8 mouse cellular contexts compared by ENCODE assay signal in the genomic region with DNA sequence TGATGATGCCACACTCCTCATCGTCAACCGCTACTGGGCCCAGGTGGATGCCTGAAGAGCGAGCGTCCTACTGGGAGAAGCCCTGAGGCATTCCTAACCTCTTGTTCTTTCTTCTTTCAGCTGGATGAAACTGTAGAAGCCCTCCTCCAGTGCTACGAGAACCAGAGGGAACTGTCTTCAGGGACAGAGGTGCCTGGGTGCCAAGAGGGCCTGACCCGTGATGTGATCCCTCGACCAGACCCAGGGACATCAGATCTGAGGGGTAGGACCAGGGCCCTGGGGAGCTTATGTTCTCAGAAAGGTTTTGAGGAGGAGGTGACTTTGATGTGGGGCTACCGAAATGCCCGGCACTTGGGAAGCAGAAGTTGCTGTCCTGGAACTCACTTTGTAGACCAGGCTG. TPM values are rescaled to one million over a fixed set of nuclear protein-coding genes. Genes with fewer than 3 reads are reported as not detected.
DNase-seq lines count a peak whose midpoint lies in the region; ATAC-seq and TF ChIP-seq lines count a peak whose summit lies in the region.

No protein-coding gene starts in this region.

- H3K4me1 ChIP-seq in embryonic facial prominence, embryonic 15.5 days, result peaks cover 19% of the 10 kb centered on the region
- no peaks in the 10 kb centered on the region; the same call in 1 of the 2 replicates for H3K4me1 ChIP-seq in intestine, postnatal 0 days (replicated peaks; ENCODE audit: control insufficient read depth, insufficient read depth, low read length)
- peaks cover 15% of the 10 kb centered on the region for H3K4me1 ChIP-seq in neural tube, embryonic 14.5 days (ENCODE audit: control insufficient read depth, insufficient read depth, low read length)

- H3K27ac ChIP-seq in left cerebral cortex, adult 2 months, result no peak overlapping the region
- H3K27ac ChIP-seq in embryonic facial prominence, embryonic 15.5 days (replicated peaks), result no peak overlapping the region
- no peak overlapping the region for H3K27ac ChIP-seq in intestine, postnatal 0 days (ENCODE audit: low read depth, low read length)
- H3K27ac ChIP-seq in neural tube, embryonic 14.5 days (ENCODE audit: low read depth, low read length), result no peak overlapping the region

- no peaks in the 10 kb centered on the region for H3K9me3 ChIP-seq in embryonic facial prominence, embryonic 15.5 days (replicated peaks)
- no peaks in the 10 kb centered on the region for H3K9me3 ChIP-seq in intestine, postnatal 0 days (ENCODE audit: control insufficient read depth)
- no peaks in the 10 kb centered on the region for H3K9me3 ChIP-seq in neural tube, embryonic 14.5 days (ENCODE audit: control insufficient read depth, low read length)

- WGBS in embryonic facial prominence, embryonic 15.5 days, result 84% methylated on average over 9 of the region's 9 CpGs
- WGBS in intestine, postnatal 0 days, result 94% methylated on average over 9 of the region's 9 CpGs
- 93% methylated on average over 9 of the region's 9 CpGs for WGBS in neural tube, embryonic 14.5 days

- ATAC-seq in embryonic facial prominence, embryonic 15.5 days (ENCODE audit: insufficient number of reproducible peaks, low FRiP score, low TSS enrichment, low read depth), result no peak
- no peak for ATAC-seq in intestine, postnatal 0 days
- no peak for ATAC-seq in neural tube, embryonic 14.5 days (ENCODE audit: low read depth)

- intact Hi-C loops in left cerebral cortex, adult 2 months (cut with DNase I), result loop anchor here (2.0 kb wide), 1 partner anchor 77 kb away; no protein-coding TSS in a partner anchor

- TF ChIP-seq CTCF in left cerebral cortex, adult 2 months (IDR thresholded peaks at IDR 0.05), result no peak
- no peak for TF ChIP-seq CTCF in intestine, postnatal 0 days (IDR thresholded peaks at IDR 0.05; ENCODE audit: low read depth)

- H3K9ac ChIP-seq in embryonic facial prominence, embryonic 15.5 days, result 0 out of 2 replicates have a peak overlapping the region, but pooled peaks have one; percentile 90
- 0 out of 2 replicates have a peak overlapping the region, but pooled peaks have one; percentile 94 for H3K9ac ChIP-seq in intestine, postnatal 0 days (ENCODE audit: low read depth, low read length)
- no peak overlapping the region for H3K9ac ChIP-seq in neural tube, embryonic 14.5 days (replicated peaks; ENCODE audit: low read depth, low read length)

- no peak for DNase-seq in left cerebral cortex, adult 2 months (ENCODE audit: extremely low spot score in 1 of 2, low spot score in 2 of 2)
- no peak for DNase-seq in left cerebral cortex, adult 11 months (ENCODE audit: low spot score)
- no peak for DNase-seq in urinary bladder, adult 2 months (ENCODE audit: low spot score)
- DNase-seq in cerebellum, adult 11-12 months, result no peak
- no peak for DNase-seq in layer of hippocampus, adult 9-10 months (ENCODE audit: low spot score)

- no peaks in the 10 kb centered on the region for H3K27me3 ChIP-seq in embryonic facial prominence, embryonic 15.5 days
- no peaks in the 10 kb centered on the region for H3K27me3 ChIP-seq in intestine, postnatal 0 days (replicated peaks; ENCODE audit: control insufficient read depth, insufficient read depth, low read length)
- H3K27me3 ChIP-seq in neural tube, embryonic 14.5 days (ENCODE audit: control insufficient read depth, insufficient read depth, low read length), result no peaks in the 10 kb centered on the region

- H3K36me3 ChIP-seq in embryonic facial prominence, embryonic 15.5 days, result peaks cover 50% of the 10 kb centered on the region
- H3K36me3 ChIP-seq in intestine, postnatal 0 days (ENCODE audit: control insufficient read depth, insufficient read depth), result peaks cover 50% of the 10 kb centered on the region
- H3K36me3 ChIP-seq in neural tube, embryonic 14.5 days (ENCODE audit: control insufficient read depth, insufficient read depth, low read length), result peaks cover 39% of the 10 kb centered on the region

- peak overlapping the region; percentile 94 for H3K4me2 ChIP-seq in embryonic facial prominence, embryonic 15.5 days (replicated peaks)
- peak overlapping the region; percentile 91 for H3K4me2 ChIP-seq in intestine, postnatal 0 days (replicated peaks; ENCODE audit: low read depth)
- H3K4me2 ChIP-seq in neural tube, embryonic 14.5 days (ENCODE audit: low read depth, low read length), result peak overlapping the region; percentile 87

- peak overlapping the region; percentile 91 for H3K4me3 ChIP-seq in left cerebral cortex, adult 2 months
- peak overlapping the region; percentile 95 for H3K4me3 ChIP-seq in embryonic facial prominence, embryonic 15.5 days (replicated peaks)
- H3K4me3 ChIP-seq in intestine, postnatal 0 days (ENCODE audit: low read depth, low read length), result peak overlapping the region; percentile 98; the same call in 1 of the 2 replicates
- no peak overlapping the region for H3K4me3 ChIP-seq in neural tube, embryonic 14.5 days (ENCODE audit: low read depth, low read length)

RNA-seq across cellular contexts. Expression of gene Rnf40, which starts 1.1 kb away (rescaled TPM):
- 10 to 100 TPM; 78.8 to 79.6 TPM for total RNA-seq in left cerebral cortex, adult 2 months (2021)
- polyA plus RNA-seq in embryonic facial prominence, embryonic 15.5 days (2015; fragmentation: Nextera tagmentation; extraction: Ambion mirVana), result 47.5 and 51.5 TPM in 2 replicates
- polyA plus RNA-seq in intestine, postnatal 0 days (2015; fragmentation: Nextera tagmentation; extraction: Ambion mirVana), result 16.7 and 20.6 TPM in 2 replicates
- 31.2 and 39.6 TPM in 2 replicates for polyA plus RNA-seq in neural tube, embryonic 14.5 days (2014; fragmentation: Nextera tagmentation; extraction: Ambion mirVana)
- polyA plus RNA-seq in urinary bladder, adult 2 months (2012; rRNA removed), result 39.7 and 41.8 TPM in 2 replicates

RNA-seq across cellular contexts. Expression of gene Ccdc189, which starts 1.2 kb away (rescaled TPM):
- total RNA-seq in left cerebral cortex, adult 2 months (2021), result 10 to 100 TPM in 1 of 2 experiments, 1 to 10 TPM in 1; 9.4 to 10.8 TPM
- polyA plus RNA-seq in embryonic facial prominence, embryonic 15.5 days (2015; fragmentation: Nextera tagmentation; extraction: Ambion mirVana), result 19.2 and 29.0 TPM in 2 replicates
- polyA plus RNA-seq in intestine, postnatal 0 days (2015; fragmentation: Nextera tagmentation; extraction: Ambion mirVana), result 3.0 and 3.1 TPM in 2 replicates
- 7.8 and 10.6 TPM in 2 replicates for polyA plus RNA-seq in neural tube, embryonic 14.5 days (2014; fragmentation: Nextera tagmentation; extraction: Ambion mirVana)
- 7.0 and 7.4 TPM in 2 replicates for polyA plus RNA-seq in urinary bladder, adult 2 months (2012; rRNA removed)

RNA-seq across cellular contexts. Expression of gene Phkg2, which starts 16.5 kb away (rescaled TPM):
- 10 to 100 TPM; 78.1 to 79.8 TPM for total RNA-seq in left cerebral cortex, adult 2 months (2021)
- 40.0 TPM in 2 replicates for polyA plus RNA-seq in embryonic facial prominence, embryonic 15.5 days (2015; fragmentation: Nextera tagmentation; extraction: Ambion mirVana)
- 25.1 and 25.7 TPM in 2 replicates for polyA plus RNA-seq in intestine, postnatal 0 days (2015; fragmentation: Nextera tagmentation; extraction: Ambion mirVana)
- 62.1 and 69.6 TPM in 2 replicates for polyA plus RNA-seq in neural tube, embryonic 14.5 days (2014; fragmentation: Nextera tagmentation; extraction: Ambion mirVana)
- polyA plus RNA-seq in urinary bladder, adult 2 months (2012; rRNA removed), result 72.2 and 75.4 TPM in 2 replicates

RNA-seq across cellular contexts. Expression of gene Zfp629, which starts 26.0 kb away (rescaled TPM):
- total RNA-seq in left cerebral cortex, adult 2 months (2021), result 10 to 100 TPM; 24.5 to 26.2 TPM
- polyA plus RNA-seq in embryonic facial prominence, embryonic 15.5 days (2015; fragmentation: Nextera tagmentation; extraction: Ambion mirVana), result 11.4 and 11.9 TPM in 2 replicates
- polyA plus RNA-seq in intestine, postnatal 0 days (2015; fragmentation: Nextera tagmentation; extraction: Ambion mirVana), result 3.0 and 3.8 TPM in 2 replicates
- 20.4 and 25.3 TPM in 2 replicates for polyA plus RNA-seq in neural tube, embryonic 14.5 days (2014; fragmentation: Nextera tagmentation; extraction: Ambion mirVana)
- 10.7 and 12.8 TPM in 2 replicates for polyA plus RNA-seq in urinary bladder, adult 2 months (2012; rRNA removed)

RNA-seq across cellular contexts. Expression of gene Tmem265, which starts 28.4 kb away (rescaled TPM):
- 1 to 10 TPM in 1 of 2 experiments, under 1 TPM in 1; 0.50 to 1.0 TPM for total RNA-seq in left cerebral cortex, adult 2 months (2021)
- 6.5 and 12.8 TPM in 2 replicates for polyA plus RNA-seq in embryonic facial prominence, embryonic 15.5 days (2015; fragmentation: Nextera tagmentation; extraction: Ambion mirVana)
- polyA plus RNA-seq in intestine, postnatal 0 days (2015; fragmentation: Nextera tagmentation; extraction: Ambion mirVana), result 1.9 and 3.8 TPM in 2 replicates
- polyA plus RNA-seq in neural tube, embryonic 14.5 days (2014; fragmentation: Nextera tagmentation; extraction: Ambion mirVana), result 7.2 TPM in 2 replicates
- polyA plus RNA-seq in urinary bladder, adult 2 months (2012; rRNA removed), result 2.1 TPM in 1 of 2 replicates, not detected in the other
